Mouse (Mus musculus): Measurements from ENCODE around the gene Krtap5-1. TPM values are rescaled to one million over a fixed set of nuclear protein-coding genes. Genes with fewer than 3 reads are reported as not detected.
"Not testable (repeated sequence)": the region's sequence is repeated elsewhere in the genome, so short reads cannot be mapped to it uniquely, and the experiment has no call there.

The Krtap5-1 gene
- polyA plus RNA-seq, 1 experiment = not detected

GRCm38 (mm10) chr7:142326714-142327445 lies 30.0 kb upstream of the Krtap5-1 start:
- no peak overlapping the region for H3K4me3 ChIP-seq (ENCODE audit: insufficient read depth, low read length)
- H3K27ac ChIP-seq (ENCODE audit: insufficient read depth, low read length) = no peak overlapping the region
- TF ChIP-seq CTCF (IDR thresholded peaks at IDR 0.05; ENCODE audit: extremely low read depth, insufficient read depth, low read length) = no peak
- no peak for TF ChIP-seq POLR2A (IDR thresholded peaks at IDR 0.05; ENCODE audit: extremely low read depth, insufficient read depth, low read length)

GRCm38 (mm10) chr7:142323396-142324117 lies 26.6 kb upstream of the Krtap5-1 start:
- no peaks in the 10 kb centered on the region for H3K4me1 ChIP-seq (ENCODE audit: control insufficient read depth, insufficient read depth, low read length)
- H3K4me3 ChIP-seq (ENCODE audit: insufficient read depth, low read length) = no peak overlapping the region
- TF ChIP-seq POLR2A (IDR thresholded peaks at IDR 0.05; ENCODE audit: extremely low read depth, insufficient read depth, low read length) (no peak), CTCF (IDR thresholded peaks at IDR 0.05; ENCODE audit: extremely low read depth, insufficient read depth, low read length) (no peak)
- H3K27ac ChIP-seq (ENCODE audit: insufficient read depth, low read length) = no peak overlapping the region

More at GRCm38 (mm10) chr7:142326714-142327445, 30.0 kb upstream of the Krtap5-1 start:
- no peaks in the 10 kb centered on the region for H3K4me1 ChIP-seq (ENCODE audit: control insufficient read depth, insufficient read depth, low read length)

GRCm38 (mm10) chr7:142322641-142323040 lies 25.7 kb upstream of the Krtap5-1 start:
- Histone ChIP-seq H3K4me3 (ENCODE audit: insufficient read depth, low read length) (no peak overlapping the region), H3K4me1 (ENCODE audit: control insufficient read depth, insufficient read depth, low read length) (no peaks in the 10 kb centered on the region), H3K27ac (ENCODE audit: insufficient read depth, low read length) (no peak overlapping the region)
- no peak for TF ChIP-seq CTCF (IDR thresholded peaks at IDR 0.05; ENCODE audit: extremely low read depth, insufficient read depth, low read length)
- TF ChIP-seq POLR2A (IDR thresholded peaks at IDR 0.05; ENCODE audit: extremely low read depth, insufficient read depth, low read length) = no peak

- not testable (repeated sequence) for H3K27ac ChIP-seq (ENCODE audit: insufficient read depth, low read length); H3K4me1 ChIP-seq (ENCODE audit: control insufficient read depth, insufficient read depth, low read length)
Measured at GRCm38 (mm10) chr7:142321637-142322306, 24.9 kb upstream of the Krtap5-1 start.

GRCm38 (mm10) chr7:142320906-142321305 lies 24.0 kb upstream of the Krtap5-1 start:
- H3K4me1 ChIP-seq (ENCODE audit: control insufficient read depth, insufficient read depth, low read length) = no peaks in the 10 kb centered on the region
- TF ChIP-seq POLR2A (IDR thresholded peaks at IDR 0.05; ENCODE audit: extremely low read depth, insufficient read depth, low read length) (no peak), CTCF (IDR thresholded peaks at IDR 0.05; ENCODE audit: extremely low read depth, insufficient read depth, low read length) (no peak)
- no peak overlapping the region for H3K27ac ChIP-seq (ENCODE audit: insufficient read depth, low read length)
- H3K4me3 ChIP-seq (ENCODE audit: insufficient read depth, low read length) = no peak overlapping the region

More at GRCm38 (mm10) chr7:142321637-142322306, 24.9 kb upstream of the Krtap5-1 start:
- not testable (repeated sequence) for H3K4me3 ChIP-seq (ENCODE audit: insufficient read depth, low read length)

- H3K27ac ChIP-seq (ENCODE audit: insufficient read depth, low read length) = no peak overlapping the region
- H3K4me3 ChIP-seq (ENCODE audit: insufficient read depth, low read length) = no peak overlapping the region
- no peaks in the 10 kb centered on the region for H3K4me1 ChIP-seq (ENCODE audit: control insufficient read depth, insufficient read depth, low read length)
- TF ChIP-seq CTCF (IDR thresholded peaks at IDR 0.05; ENCODE audit: extremely low read depth, insufficient read depth, low read length) = no peak
- no peak for TF ChIP-seq POLR2A (IDR thresholded peaks at IDR 0.05; ENCODE audit: extremely low read depth, insufficient read depth, low read length)
Measured at GRCm38 (mm10) chr7:142319124-142319523, 22.2 kb upstream of the Krtap5-1 start.

- no peaks in the 10 kb centered on the region for H3K4me1 ChIP-seq (ENCODE audit: control insufficient read depth, insufficient read depth, low read length)
- TF ChIP-seq POLR2A (IDR thresholded peaks at IDR 0.05; ENCODE audit: extremely low read depth, insufficient read depth, low read length) = no peak
- TF ChIP-seq CTCF (IDR thresholded peaks at IDR 0.05; ENCODE audit: extremely low read depth, insufficient read depth, low read length) = no peak
- no peak overlapping the region for H3K27ac ChIP-seq (ENCODE audit: insufficient read depth, low read length)
- no peak overlapping the region for H3K4me3 ChIP-seq (ENCODE audit: insufficient read depth, low read length)
Measured at GRCm38 (mm10) chr7:142317216-142317615, 20.3 kb upstream of the Krtap5-1 start.

- H3K27ac ChIP-seq (ENCODE audit: insufficient read depth, low read length) = no peak overlapping the region
- no peak for TF ChIP-seq POLR2A (IDR thresholded peaks at IDR 0.05; ENCODE audit: extremely low read depth, insufficient read depth, low read length)
- peak; percentile 77 for TF ChIP-seq CTCF (IDR thresholded peaks at IDR 0.05; ENCODE audit: extremely low read depth, insufficient read depth, low read length)
- no peaks in the 10 kb centered on the region for H3K4me1 ChIP-seq (ENCODE audit: control insufficient read depth, insufficient read depth, low read length)
- no peak overlapping the region for H3K4me3 ChIP-seq (ENCODE audit: insufficient read depth, low read length)
Measured at GRCm38 (mm10) chr7:142316558-142316957, 19.6 kb upstream of the Krtap5-1 start.

- Histone ChIP-seq H3K4me3 (ENCODE audit: insufficient read depth, low read length) (no peak overlapping the region), H3K27ac (ENCODE audit: insufficient read depth, low read length) (no peak overlapping the region), H3K4me1 (ENCODE audit: control insufficient read depth, insufficient read depth, low read length) (no peaks in the 10 kb centered on the region)
- no peak for TF ChIP-seq CTCF (IDR thresholded peaks at IDR 0.05; ENCODE audit: extremely low read depth, insufficient read depth, low read length)
- no peak for TF ChIP-seq POLR2A (IDR thresholded peaks at IDR 0.05; ENCODE audit: extremely low read depth, insufficient read depth, low read length)
Measured at GRCm38 (mm10) chr7:142314600-142315285, 17.8 kb upstream of the Krtap5-1 start.

- H3K4me3 ChIP-seq (ENCODE audit: insufficient read depth, low read length); H3K27ac ChIP-seq (ENCODE audit: insufficient read depth, low read length); H3K4me1 ChIP-seq (ENCODE audit: control insufficient read depth, insufficient read depth, low read length): not testable (repeated sequence)
Measured at GRCm38 (mm10) chr7:142303929-142304328, 7.0 kb upstream of the Krtap5-1 start.

Data from cortical plate, adult 2 months (tissue).